Mouse (Mus musculus) spleen, postnatal 14 days (tissue): ENCODE measurements at regions not wholly inside any gene's neighbourhood (a gene's known extent, or its start where the extent isn't known, plus 50 kb on each side); places are given as distances from the start of the nearest gene placed in this dataset.

Experiments used
- DNase-seq, 2 experiments: peaks; one replicate each; pipeline ENCODE4 v3.0.0; 2021 to 2022; ENCODE audit warnings: low spot score in 2 of 2

DNA sequence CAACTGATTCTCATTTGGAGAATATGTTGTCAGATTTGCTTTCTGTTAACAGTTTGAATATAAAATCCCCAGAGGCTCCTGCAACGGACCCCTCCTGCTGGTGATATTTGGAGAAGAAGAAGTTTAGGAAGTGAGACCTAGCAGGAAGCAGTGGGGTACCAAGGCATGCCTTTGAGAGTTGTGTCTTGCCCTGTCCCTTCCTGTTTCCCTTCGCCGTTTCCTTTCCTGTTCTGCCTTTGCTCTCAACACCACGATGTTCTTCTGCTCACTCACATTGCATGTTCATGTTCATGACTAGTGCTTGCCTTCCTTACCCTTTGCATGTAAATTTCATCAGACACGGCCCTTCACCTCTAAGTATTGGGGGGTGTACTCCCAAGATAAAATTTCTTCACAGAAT is 254.0 kb downstream of the Tle4 start:
- DNase-seq, result no peak

DNA sequence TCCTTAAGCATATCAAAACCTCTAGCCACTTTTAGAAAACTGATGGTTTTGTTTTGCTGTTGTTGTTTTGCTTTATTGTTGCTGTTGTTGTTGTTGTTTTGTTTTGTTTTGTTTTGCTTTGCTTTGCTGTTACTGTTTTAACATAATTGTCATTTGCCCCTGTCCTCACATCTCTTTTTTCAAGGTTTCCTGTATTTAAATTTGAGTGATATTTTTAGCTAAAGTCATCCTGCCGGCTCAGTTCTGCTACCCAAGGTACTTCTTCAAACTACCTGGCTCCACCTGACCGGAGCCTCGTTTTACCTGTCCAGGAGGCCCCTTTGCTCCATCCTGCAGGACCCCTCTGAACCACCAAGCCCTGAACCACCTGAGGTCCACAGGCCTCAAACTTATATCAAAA is 253.4 kb downstream of the Tle4 start:
- DNase-seq, result no peak

DNA sequence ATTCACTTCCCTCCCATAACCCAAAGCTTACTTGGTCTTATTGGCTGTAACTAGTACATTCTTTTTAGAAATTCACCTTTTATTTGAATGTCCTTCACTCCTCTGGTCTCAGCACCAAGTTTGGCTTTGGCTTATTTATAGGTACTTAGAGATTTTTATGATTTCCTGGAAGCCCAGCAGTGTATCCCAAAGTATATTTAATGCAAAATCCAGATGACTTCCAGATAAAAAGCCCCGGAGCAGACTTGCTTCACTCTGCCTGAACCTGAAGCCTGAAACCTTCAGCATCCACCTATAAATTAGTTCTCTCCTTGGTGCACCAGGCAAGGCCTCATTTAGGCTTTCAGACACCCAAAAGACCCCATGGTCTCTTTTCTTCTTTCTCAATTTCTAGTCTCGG is 250.8 kb downstream of the Tle4 start:
- no peak for DNase-seq

DNA sequence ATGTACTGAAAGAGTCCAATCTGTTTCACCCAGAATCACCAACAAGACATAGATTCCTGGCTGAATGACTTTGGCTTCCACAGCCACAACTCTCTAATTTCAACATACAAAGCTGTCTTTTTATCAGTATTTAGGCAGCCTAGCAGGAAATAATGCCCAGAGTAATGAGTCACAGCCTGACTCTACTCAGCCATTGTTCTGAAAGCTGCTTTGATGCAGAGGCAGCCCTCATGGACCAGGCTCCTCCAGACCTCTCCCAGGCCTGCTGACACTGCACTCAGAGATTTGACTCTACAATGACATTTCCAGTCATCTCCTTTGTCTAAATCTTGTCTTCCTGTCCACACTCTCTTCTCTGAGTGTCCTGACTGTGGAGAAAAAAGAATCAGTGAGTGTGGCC is 250.4 kb downstream of the Tle4 start:
- no peak for DNase-seq

DNA sequence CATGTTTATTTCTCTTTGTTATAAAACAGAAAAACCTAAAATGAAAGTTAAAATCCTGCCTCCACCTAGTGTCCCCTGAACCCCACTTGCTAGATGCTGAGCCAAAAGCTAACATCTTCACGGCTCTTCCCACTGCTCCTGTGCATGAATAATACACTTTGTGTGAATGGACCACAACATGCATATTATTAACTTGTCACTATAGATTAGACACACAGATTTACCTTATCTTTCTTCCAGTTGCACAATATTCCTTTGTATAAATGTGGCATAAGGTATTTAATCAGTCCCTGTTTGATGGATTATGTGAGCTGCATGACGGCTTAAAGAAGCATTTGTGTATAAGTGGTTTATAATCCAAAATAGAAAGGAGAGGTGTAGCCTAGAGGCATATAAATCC is 248.1 kb downstream of the Tle4 start:
- DNase-seq, result no peak

DNA sequence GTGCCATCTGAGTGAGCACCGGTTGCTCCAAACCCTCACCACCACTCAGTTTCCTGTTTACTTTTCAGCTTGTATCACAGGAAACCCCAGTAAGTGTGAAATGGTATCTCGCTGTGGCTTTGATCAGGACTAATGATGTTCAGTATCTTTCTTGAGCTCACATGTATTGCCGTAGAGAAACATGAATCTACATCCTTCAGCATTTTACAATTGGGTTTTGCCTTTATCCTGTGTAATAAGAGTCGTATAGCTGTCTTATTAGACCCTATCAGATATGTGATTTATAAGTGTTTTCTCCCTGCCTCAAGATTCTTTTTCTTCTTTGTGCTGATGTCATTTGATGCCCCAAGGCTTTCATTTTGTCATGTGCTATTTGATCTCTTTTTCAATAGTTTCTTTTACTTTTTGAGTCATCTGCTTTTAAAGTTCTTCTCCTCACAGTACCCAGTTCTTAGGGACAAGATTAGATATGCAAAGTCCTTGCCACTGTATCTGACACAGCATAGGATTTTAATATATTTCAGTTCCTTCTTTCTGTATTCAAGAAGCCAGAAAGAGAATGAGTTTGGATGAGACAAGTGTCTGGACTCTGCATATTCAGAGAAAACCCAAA is 246.0 kb downstream of the Tle4 start:
- no peak for DNase-seq

DNA sequence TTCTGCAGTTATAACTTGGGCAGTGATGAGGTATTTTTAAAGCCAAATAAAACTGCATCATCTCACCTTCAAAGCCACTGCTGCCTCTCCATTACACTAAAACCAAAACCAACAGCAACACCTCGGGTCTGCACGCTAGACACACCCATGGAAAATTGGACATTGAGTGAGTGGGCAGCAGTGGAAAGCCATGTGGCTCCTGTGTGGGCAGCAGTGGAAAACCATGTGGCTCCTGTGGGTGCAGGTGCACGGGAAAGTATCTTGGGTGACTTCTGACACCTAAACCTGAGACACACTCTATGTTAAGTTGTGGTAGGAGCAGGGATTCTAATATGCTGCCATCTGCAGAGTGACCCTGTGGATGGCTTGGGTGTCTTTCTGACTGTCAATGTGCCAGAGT is 245.3 kb downstream of the Tle4 start:
- no peak for DNase-seq

DNA sequence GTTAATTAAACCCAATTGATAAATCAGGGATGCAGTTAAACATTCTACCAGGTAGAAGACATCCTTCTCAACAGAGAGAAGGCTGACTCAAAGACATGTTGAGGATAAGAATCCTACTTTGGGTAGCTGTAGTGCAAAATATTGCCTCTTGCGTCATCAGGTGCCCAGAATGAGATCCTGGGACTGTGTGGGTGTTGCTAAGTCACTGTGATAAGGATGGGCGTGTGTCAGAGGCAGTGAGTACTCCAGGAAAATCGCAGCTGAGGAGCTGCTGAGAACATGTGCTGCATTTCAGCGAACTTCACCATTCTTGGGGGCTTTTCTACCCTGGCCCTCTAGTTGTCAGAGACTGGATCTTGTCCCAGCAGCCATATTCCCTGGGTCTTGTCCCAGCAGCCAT is 244.7 kb downstream of the Tle4 start:
- no peak for DNase-seq

DNA sequence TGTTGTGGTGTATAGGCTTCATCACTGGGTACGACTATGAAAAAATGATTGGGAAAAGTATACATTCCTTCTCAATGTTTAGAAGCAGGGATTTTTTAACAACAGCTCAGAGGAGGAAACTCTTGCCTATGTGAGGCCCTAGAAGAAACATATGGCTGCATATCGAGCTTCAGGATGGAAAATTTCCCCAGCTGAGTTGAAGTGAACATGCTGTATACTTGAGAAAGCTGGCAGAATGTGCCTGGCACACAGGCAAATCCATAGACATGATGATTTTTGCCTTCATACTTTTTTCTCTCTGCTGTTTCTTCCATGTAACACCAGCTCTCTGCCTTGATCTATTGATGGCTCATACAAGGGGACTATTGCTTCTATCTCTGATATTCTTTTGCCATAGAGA is 242.7 kb downstream of the Tle4 start:
- no peak for DNase-seq

DNA sequence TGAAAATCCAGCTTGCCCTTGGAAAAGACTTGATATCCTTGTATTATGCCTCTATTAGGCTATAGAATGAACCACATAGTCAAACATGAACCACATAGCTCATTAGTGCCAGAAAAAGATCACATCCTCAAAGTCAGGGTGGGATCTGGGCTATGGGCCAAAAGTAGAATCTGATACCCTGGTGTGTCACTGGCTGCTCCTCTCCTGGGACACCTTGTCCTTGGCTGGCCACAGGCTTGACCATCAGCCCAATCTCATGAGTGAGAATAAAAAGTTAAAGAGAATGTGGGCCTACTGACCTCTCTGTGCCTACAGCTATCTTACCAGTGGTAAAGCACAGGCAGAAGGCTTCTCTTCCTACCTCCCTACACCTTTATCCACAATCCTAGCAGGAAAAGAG is 241.9 kb downstream of the Tle4 start:
- DNase-seq, result no peak

DNA sequence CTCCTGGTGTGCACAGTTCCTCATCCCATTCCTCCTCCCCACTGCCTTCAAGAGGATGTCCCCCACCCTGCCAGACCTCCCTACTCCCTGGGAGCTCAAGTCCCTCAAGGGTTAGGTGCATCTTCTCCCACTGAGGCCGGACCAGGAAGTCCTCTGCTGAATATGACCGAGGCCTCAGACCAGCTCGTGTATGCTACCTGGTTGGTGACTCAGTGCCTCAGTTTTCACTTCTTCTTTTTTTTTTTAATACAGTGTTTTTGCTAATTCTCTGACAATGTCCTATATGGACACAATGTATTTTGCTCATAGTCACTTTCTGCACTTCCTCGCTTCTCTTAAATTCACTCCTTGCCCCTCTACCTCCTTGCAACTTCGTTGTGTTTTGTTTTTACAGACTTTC is 237.2 kb downstream of the Tle4 start:
- DNase-seq, result no peak

DNA sequence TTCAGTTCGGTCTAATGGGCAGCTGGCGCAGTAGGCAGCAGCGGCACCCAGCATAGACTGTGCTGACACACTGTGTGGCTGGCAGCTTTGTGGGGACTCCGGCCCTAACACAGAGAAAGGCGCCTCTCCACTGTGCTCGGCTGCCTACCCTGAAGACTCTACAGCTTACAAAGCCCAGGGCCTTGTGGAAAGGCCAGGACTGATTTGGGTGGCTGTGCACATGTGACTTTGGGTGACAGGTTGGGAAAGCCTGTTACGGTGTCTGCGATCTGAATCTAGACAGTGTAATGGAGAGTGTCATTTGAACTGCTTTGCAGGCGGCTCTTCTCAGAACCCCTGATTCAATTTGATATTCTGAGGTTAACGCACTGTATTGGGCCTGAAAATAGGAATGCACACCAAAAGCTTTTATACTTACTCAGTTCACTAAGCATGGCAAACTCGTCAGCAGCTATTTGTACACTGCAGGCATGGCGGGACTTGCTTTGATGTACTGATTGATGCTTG is 228.7 kb downstream of the Tle4 start:
- DNase-seq, result no peak

DNA sequence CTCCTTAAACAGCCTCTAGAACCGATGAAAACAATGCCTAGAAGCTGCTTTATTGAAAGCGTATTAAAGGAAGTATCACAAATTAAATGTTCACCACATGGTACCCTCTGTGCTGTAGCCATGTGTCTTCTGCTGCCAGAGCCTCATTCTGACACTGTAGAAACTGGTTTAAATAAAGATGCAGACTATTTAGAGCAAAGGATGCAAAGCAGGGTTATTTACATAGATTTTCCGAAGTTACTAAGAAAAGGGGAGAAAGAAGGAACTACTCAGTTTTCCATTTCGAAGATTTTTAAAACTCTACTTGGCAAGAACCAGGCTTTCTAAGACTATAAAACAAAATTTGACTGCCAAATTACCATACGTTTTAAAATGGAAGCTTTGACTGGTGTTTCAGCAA is 226.5 kb downstream of the Tle4 start:
- no peak for DNase-seq

DNA sequence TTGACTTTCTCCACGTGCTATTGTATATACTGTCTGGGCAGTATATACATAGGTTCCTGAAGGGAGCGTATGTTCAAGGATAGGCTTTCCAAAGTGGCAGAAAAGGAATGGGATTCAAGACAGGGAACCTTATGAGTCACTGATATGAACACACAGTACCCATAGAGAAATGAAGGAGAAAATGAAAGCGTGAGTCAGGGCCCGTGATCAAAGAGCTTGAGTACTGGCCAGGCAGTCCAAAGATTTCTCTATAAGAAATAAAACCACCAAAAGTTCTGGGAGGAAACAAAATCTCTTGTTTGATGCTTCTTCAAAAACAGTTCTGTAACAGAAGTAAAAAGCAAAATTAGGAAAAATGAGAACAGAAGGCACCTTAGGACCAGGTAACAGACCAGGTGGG is 223.9 kb downstream of the Tle4 start:
- no peak for DNase-seq

DNA sequence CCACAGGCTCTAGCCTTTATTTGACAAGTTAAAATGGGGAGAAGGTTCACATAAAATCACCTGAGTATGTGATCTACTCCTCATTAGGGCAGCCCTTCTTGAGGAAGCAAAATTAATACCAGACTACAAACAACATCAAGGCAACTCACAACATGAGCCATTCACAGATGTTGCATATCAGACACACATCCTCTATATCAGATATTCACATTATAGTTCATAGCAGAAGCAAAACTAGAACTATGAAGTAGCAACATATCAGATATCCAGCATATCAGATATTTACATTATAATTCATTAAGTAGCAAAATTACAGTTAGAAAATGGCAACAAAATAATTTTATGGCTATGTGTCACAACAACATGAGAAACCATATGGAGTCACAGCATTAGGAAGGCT is 217.0 kb downstream of the Tle4 start:
- DNase-seq, result no peak

DNA sequence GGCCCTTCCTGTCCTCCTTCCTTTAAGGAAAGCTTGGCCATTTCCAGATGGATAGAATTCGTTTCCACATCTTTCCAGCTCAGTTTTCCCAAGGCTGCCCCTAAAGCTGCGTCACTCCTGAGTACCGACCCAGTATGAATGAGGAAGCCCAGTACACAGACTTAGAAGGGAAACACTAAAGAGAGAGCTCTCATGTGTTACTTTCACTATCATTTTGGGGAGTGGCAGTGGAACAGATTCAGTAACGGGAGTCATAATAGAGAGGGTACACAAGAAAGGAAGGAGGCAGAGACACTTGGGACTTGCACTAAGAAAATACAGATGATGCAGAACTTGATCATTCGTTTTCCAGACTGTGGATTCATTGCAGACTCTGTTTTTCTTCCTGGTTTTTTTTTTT is 210.1 kb downstream of the Tle4 start:
- DNase-seq, result no peak

DNA sequence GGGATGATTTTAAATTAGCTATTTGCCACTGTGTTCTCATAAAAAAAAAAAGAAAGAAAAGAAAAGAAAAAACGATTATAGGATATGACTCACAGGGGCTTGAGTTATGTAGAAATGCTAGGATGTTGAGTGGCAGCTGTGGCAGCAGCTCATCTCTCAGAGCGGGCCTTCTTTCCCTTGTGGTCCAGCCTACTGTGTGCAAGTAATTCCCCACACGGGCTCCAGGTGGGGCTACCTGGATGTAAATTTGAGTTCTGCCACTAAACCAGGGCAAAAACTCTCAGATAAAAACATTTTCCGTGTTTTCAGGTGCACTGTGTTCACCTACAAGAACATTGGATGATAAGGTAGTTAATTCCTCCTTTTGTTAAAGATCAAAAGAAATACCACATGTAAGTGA is 209.3 kb downstream of the Tle4 start:
- DNase-seq, result no peak

DNA sequence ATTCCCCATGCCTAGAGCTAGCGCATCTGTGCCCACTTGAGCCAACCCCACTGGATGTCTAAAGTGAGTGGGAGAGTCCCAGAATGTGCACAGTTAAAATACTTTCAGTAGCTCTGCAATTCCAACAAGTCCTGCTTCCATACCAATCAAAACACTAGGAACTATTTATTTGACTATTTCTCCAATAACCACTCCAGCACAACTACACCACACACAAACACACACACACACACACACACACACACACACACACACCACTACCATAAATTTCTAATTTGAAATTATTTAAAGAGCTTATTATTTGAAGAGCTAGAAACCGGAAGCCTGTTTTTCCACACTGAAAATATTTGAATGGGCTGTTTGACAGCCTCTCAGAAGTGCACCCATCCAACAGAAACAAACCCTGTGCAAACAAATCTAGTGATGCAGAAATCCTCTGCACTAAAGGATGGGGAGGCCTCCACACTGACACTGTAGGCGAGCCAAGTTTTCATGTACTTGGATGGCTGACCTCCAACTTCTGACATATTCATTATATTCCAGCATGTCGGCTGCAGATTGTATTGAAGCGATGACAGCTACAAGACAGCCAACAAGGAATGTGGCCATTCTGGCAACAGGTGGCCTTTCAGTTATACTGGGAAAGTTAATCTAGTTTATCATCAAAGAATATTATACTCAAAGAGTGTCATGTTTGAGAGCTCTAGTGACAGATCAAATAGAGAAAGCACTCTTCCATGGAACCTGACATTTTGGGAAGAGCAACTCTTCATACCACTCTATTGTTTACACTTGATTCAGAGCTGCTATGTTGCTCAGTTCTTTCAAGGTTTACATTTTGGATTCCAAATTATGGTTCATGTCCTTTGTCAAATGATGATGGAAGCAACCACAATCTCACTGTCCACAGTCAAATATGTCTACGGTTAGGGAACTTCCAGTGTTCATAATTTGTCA is 207.7 kb downstream of the Tle4 start:
- DNase-seq, result no peak

DNA sequence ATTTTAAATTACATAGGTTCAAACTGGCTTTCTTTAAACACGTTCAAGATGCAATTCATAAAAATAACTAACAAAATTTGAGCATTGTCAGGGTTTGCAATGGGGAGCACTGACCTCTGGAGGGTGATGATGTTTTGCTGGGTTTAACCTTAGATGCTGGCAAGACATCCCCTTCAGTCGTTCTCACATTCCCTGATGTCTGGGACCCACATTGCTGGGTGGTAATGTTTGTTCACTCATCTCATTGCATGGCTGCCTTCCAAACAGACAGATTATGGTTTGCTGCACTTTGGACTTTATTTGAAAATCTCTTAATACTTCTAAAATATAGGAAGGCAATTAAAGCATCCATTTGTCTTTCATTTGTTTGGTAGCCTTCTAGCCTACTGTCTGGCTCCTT is 206.9 kb downstream of the Tle4 start:
- DNase-seq, result no peak
